Mouse (Mus musculus): ENCODE measurements around the gene Tmem127. TPM values are rescaled to one million over a fixed set of nuclear protein-coding genes. Genes with fewer than 3 reads are reported as not detected.
"Not testable (repeated sequence)": the region's sequence is repeated elsewhere in the genome, so short reads cannot be mapped to it uniquely, and the experiment has no call there.

The Tmem127 gene
- polyA plus RNA-seq, 1 experiment from 2014 or later, result 49.0 TPM

DNA sequence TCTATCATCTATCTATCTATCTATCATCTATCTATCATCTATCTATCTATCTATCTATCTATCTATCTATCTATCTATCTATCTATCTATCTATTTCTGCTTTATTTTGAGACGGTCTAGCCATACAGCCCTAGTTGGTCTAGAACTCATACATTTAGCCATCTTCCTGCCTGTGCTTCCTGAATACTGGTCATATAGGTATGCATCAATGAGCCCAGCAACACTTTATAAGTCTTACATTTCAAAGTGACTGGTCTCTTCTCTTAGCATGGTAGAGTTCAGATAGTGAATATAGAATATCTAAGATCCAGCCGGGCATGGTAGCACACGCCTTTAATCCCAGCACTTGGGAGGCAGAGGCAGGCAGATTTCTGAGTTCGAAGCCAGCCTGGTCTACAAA, 56.5 kb downstream of the Tmem127 start:
- not testable (repeated sequence) for H3K4me1 ChIP-seq (replicated peaks); H3K4me3 ChIP-seq; H3K9me3 ChIP-seq; H3K27ac ChIP-seq; H3K4me2 ChIP-seq; ATAC-seq (ENCODE audit: low FRiP score); H3K27me3 ChIP-seq; H3K9ac ChIP-seq
- WGBS, result 93% methylated on average over 4 of the region's 4 CpGs
- H3K36me3 ChIP-seq, result peaks cover 23% of the 10 kb centered on the region

DNA sequence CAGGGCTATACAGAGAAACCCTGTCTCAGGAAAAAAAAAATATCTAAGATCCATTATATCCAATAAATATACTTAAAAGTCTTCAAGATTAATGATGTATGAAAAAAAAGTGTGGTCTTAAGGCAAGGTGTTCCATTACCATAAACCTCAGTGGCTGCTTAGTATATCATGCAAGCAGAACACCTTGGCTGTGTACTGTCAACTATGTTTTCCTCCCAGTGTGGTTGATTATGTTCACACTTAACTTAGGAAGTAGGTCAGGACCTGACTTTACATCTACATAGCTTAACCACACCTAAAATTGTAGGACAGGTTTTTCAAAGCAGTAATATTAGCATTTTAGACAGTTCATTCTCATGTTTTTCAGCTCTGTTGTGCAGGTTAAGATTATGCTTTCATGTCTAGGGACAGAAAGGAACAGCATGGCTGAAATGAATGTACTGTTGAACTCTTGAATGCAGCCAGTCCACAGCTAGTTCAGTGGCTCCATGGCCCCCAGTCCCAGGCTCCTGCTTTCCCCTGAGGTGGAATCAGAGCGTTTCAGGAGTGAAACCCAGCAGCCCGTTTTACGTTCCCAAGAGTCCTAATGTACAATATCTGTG, 57.0 kb downstream of the Tmem127 start:
- 90% methylated on average over 3 of the region's 3 CpGs for whole genome bisulfite sequencing
- Histone ChIP-seq H3K27me3 (no peaks in the 10 kb centered on the region), H3K36me3 (peaks cover 17% of the 10 kb centered on the region), H3K4me3 (no peak overlapping the region), H3K4me1 (replicated peaks) (no peaks in the 10 kb centered on the region), H3K27ac (no peak overlapping the region), H3K9ac (no peak overlapping the region), H3K4me2 (no peak overlapping the region), H3K9me3 (no peaks in the 10 kb centered on the region)
- ATAC-seq (ENCODE audit: low FRiP score), result no peak

DNA sequence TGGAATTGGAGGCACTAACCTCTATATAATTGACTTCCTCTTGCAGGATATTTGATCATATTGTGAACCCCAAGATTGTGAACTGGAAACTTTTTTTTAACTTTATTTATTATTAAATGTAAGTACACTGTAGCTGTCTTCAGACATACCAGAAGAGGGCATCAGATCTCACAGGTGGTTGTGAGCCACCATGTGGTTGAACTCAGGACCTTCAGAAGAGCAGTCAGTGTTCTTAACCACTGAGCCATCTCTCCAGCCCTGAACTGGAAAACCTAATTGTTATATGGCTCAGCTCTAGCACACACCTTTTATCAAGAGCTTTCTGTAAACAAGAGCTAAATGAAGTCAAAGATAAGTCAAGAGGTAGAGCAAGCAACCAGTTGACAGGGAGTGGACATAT, 58.4 kb downstream of the Tmem127 start:
- Histone ChIP-seq H3K9me3 (no peaks in the 10 kb centered on the region), H3K27me3 (no peaks in the 10 kb centered on the region), H3K4me2 (no peak overlapping the region), H3K4me3 (no peak overlapping the region), H3K9ac (no peak overlapping the region), H3K4me1 (replicated peaks) (no peaks in the 10 kb centered on the region), H3K27ac (no peak overlapping the region), H3K36me3 (peaks cover 8% of the 10 kb centered on the region; the same call in 1 of the 2 replicates)
- ATAC-seq (ENCODE audit: low FRiP score), result no peak

DNA sequence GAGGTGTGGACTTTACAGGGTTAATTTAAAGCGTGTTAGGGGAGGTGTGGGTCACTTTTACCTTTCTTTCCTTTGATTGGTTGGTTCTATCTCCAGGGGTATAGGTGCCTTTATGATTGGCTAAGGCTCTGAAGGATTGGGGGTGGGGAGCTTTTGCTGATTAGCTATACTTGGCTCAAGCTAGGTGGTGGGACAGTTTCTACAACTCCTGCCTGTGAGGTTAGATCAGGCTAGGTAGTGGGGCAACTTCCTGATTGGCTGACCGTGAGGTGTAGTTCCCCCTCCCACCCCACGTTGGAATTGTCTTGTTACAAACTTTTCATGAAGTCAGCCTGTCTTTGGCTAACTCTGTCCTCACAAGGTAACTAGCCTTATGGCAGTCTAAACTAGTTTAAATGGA, 59.5 kb downstream of the Tmem127 start:
- Histone ChIP-seq H3K4me2 (no peak overlapping the region), H3K9me3 (no peaks in the 10 kb centered on the region), H3K4me3 (no peak overlapping the region), H3K36me3 (peaks cover under 1% of the 10 kb centered on the region; the same call in 1 of the 2 replicates), H3K27ac (no peak overlapping the region), H3K9ac (no peak overlapping the region), H3K4me1 (replicated peaks) (no peaks in the 10 kb centered on the region), H3K27me3 (no peaks in the 10 kb centered on the region)
- ATAC-seq (ENCODE audit: low FRiP score), result no peak
- WGBS, result 51% methylated on average over 3 of the region's 3 CpGs

DNA sequence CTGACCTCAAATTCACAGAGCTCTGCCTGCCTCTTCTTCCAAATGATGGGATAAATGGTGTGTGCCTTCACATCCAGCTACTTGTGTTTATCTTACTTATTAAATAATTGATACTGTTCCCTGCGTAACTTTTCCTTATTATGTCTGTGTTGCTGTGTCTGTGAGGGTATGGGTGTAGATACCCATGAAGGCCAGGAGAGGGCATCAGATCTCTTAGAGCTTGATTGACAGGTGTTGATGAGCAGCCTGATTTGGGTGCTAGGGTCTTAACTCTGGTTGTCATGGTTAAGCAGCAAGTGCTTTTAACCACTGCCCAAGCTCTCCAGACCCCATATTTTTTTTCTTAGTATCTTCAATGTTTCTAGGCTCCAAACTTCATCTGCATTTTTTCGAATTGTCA, 61.0 kb downstream of the Tmem127 start:
- no peaks in the 10 kb centered on the region for H3K27me3 ChIP-seq
- H3K4me1 ChIP-seq (replicated peaks), result no peaks in the 10 kb centered on the region
- WGBS, result 97% methylated on average over 2 of the region's 2 CpGs
- ATAC-seq (ENCODE audit: low FRiP score), result no peak
- H3K36me3 ChIP-seq, result no peaks in the 10 kb centered on the region
- H3K9me3 ChIP-seq, result no peaks in the 10 kb centered on the region
- H3K4me2 ChIP-seq, result no peak overlapping the region
- H3K9ac ChIP-seq, result no peak overlapping the region
- no peak overlapping the region for H3K4me3 ChIP-seq
- H3K27ac ChIP-seq, result no peak overlapping the region

DNA sequence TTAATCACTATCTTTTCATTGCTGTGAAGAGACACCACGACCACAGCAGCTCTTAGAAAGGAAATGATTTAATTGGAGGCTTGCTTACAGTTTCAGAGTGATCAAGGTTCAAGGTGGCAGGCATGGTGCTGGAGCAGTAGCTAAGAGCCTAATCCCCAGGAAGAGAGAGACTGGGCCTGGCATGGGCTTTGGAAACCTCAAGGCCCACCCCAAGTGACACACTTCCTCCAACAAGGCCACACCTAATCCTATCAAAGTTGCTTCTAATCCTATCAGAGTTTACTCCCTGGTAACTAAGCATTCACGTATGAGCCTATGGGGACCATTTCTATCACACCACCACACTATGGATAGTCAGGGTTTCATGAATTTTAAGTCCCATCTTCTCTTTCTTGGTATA, 62.5 kb downstream of the Tmem127 start:
- WGBS, result 72% methylated on average over 2 of the region's 2 CpGs
- H3K4me1 ChIP-seq (replicated peaks), result no peaks in the 10 kb centered on the region
- ATAC-seq (ENCODE audit: low FRiP score), result no peak

DNA sequence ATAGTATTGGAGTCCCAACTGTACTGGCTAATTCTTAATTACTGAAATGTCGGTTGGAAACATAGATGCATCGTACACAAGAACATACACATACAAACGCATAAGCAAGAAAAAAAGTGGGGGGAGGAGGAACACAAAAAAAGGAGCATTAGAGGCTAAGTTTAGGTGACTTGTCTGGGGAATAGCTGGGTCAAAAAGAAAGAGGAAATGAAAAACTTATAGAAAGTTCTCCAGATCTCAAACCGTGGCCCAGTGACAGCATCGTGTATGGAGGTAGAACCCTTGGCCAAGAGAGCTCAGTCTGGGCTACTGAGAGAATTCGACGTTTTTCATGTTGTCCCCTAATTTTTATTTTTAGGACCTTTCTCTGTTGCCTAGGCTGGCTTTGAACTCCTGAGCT, 63.0 kb downstream of the Tmem127 start:
- no peak overlapping the region for H3K4me3 ChIP-seq
- no peaks in the 10 kb centered on the region for H3K4me1 ChIP-seq (replicated peaks)
- no peak for ATAC-seq (ENCODE audit: low FRiP score)
- no peak overlapping the region for H3K9ac ChIP-seq
- no peak overlapping the region for H3K27ac ChIP-seq
- H3K9me3 ChIP-seq, result no peaks in the 10 kb centered on the region
- H3K27me3 ChIP-seq, result no peaks in the 10 kb centered on the region
- WGBS, result 92% methylated on average over 7 of the region's 7 CpGs
- no peak overlapping the region for H3K4me2 ChIP-seq
- no peaks in the 10 kb centered on the region for H3K36me3 ChIP-seq

More for the DNA sequence above, 62.5 kb downstream of the Tmem127 start:
- Histone ChIP-seq H3K27ac (no peak overlapping the region), H3K9me3 (no peaks in the 10 kb centered on the region), H3K9ac (no peak overlapping the region), H3K36me3 (no peaks in the 10 kb centered on the region), H3K4me2 (no peak overlapping the region), H3K27me3 (no peaks in the 10 kb centered on the region), H3K4me3 (no peak overlapping the region)

Other genes with a start within 250 kb of the Tmem127 start
- gene Ap4e1, start 239.2 kb upstream of the Tmem127 start, polyA plus RNA-seq (2015; fragmentation: Nextera tagmentation; extraction: Ambion mirVana), result 11.5 and 13.2 TPM in 2 replicates
- 27.7 and 31.5 TPM in 2 replicates for gene Blvra, start 177.2 kb upstream of the Tmem127 start, polyA plus RNA-seq (2015; fragmentation: Nextera tagmentation; extraction: Ambion mirVana)
- 20.2 and 21.1 TPM in 2 replicates for gene Ncaph, start 114.0 kb upstream of the Tmem127 start, polyA plus RNA-seq (2015; fragmentation: Nextera tagmentation; extraction: Ambion mirVana)
- gene Itpripl1, start 104.5 kb upstream of the Tmem127 start, polyA plus RNA-seq (2015; fragmentation: Nextera tagmentation; extraction: Ambion mirVana), result 11.4 and 13.1 TPM in 2 replicates
- 1.7 and 2.0 TPM in 2 replicates for gene 1810024B03Rik, start 39.6 kb upstream of the Tmem127 start, polyA plus RNA-seq (2015; fragmentation: Nextera tagmentation; extraction: Ambion mirVana)
- 51.0 and 53.7 TPM in 2 replicates for gene Snrnp200, start 39.5 kb upstream of the Tmem127 start, polyA plus RNA-seq (2015; fragmentation: Nextera tagmentation; extraction: Ambion mirVana)
- 60.7 and 66.8 TPM in 2 replicates for gene Ciao1, start 92 bp upstream of the Tmem127 start, polyA plus RNA-seq (2015; fragmentation: Nextera tagmentation; extraction: Ambion mirVana)
- 74.2 and 79.5 TPM in 2 replicates for gene Stard7, start 22.3 kb downstream of the Tmem127 start, polyA plus RNA-seq (2015; fragmentation: Nextera tagmentation; extraction: Ambion mirVana)
- 7.1 and 7.2 TPM in 2 replicates for gene Dusp2, start 88.3 kb downstream of the Tmem127 start, polyA plus RNA-seq (2015; fragmentation: Nextera tagmentation; extraction: Ambion mirVana)
- not detected in 2 replicates for gene Astl, start 90.7 kb downstream of the Tmem127 start, polyA plus RNA-seq (2015; fragmentation: Nextera tagmentation; extraction: Ambion mirVana)
- 0.47 and 0.55 TPM in 2 replicates for gene Adra2b, start 115.3 kb downstream of the Tmem127 start, polyA plus RNA-seq (2015; fragmentation: Nextera tagmentation; extraction: Ambion mirVana)
- gene Gpat2, start 177.3 kb downstream of the Tmem127 start, polyA plus RNA-seq (2015; fragmentation: Nextera tagmentation; extraction: Ambion mirVana), result 0.09 and 0.12 TPM in 2 replicates
- gene Fahd2a, start 196.7 kb downstream of the Tmem127 start, polyA plus RNA-seq (2015; fragmentation: Nextera tagmentation; extraction: Ambion mirVana), result 33.3 and 37.1 TPM in 2 replicates